Mouse (Mus musculus) heart, adult 9 months (tissue): ENCODE results near the gene Ugt1a7c.

Experiments used
- DNase-seq, 2 experiments: peaks; one replicate each; pipeline ENCODE4 v3.0.0; 2022; ENCODE audit warnings: low spot score in 2 of 2

Gene Ugt1a7c

GRCm38 (mm10) chr1:88237311-88237710 lies 142.4 kb downstream of the Ugt1a7c start:
- no peak for DNase-seq

GRCm38 (mm10) chr1:88238771-88239170 lies 143.9 kb downstream of the Ugt1a7c start:
- DNase-seq, result no peak

- DNase-seq, result no peak
Observed at GRCm38 (mm10) chr1:88240072-88240471, 145.2 kb downstream of the Ugt1a7c start.

GRCm38 (mm10) chr1:88240579-88240978 lies 145.7 kb downstream of the Ugt1a7c start:
- no peak for DNase-seq

GRCm38 (mm10) chr1:88243861-88244260 lies 149.0 kb downstream of the Ugt1a7c start:
- no peak for DNase-seq

GRCm38 (mm10) chr1:88245881-88246280 lies 151.0 kb downstream of the Ugt1a7c start:
- DNase-seq, result no peak

GRCm38 (mm10) chr1:88246386-88246785 lies 151.5 kb downstream of the Ugt1a7c start:
- no peak for DNase-seq

GRCm38 (mm10) chr1:88247660-88248059 lies 152.8 kb downstream of the Ugt1a7c start:
- DNase-seq, result no peak

GRCm38 (mm10) chr1:88248658-88249057 lies 153.8 kb downstream of the Ugt1a7c start:
- no peak for DNase-seq

GRCm38 (mm10) chr1:88249596-88249995 lies 154.7 kb downstream of the Ugt1a7c start:
- DNase-seq, result no peak

GRCm38 (mm10) chr1:88250023-88250422 lies 155.2 kb downstream of the Ugt1a7c start:
- no peak for DNase-seq

- DNase-seq, result no peak
Observed at GRCm38 (mm10) chr1:88253106-88253505, 158.2 kb downstream of the Ugt1a7c start.

GRCm38 (mm10) chr1:88253540-88253939 lies 158.7 kb downstream of the Ugt1a7c start:
- DNase-seq, result no peak

- DNase-seq, result no peak
Observed at GRCm38 (mm10) chr1:88254793-88255465, 160.1 kb downstream of the Ugt1a7c start.

GRCm38 (mm10) chr1:88255466-88255857 lies 160.6 kb downstream of the Ugt1a7c start:
- no peak for DNase-seq

GRCm38 (mm10) chr1:88255989-88256754 lies 161.3 kb downstream of the Ugt1a7c start:
- no peak for DNase-seq

GRCm38 (mm10) chr1:88256886-88257663 lies 162.2 kb downstream of the Ugt1a7c start:
- DNase-seq, result no peak

GRCm38 (mm10) chr1:88257681-88258080 lies 162.8 kb downstream of the Ugt1a7c start:
- DNase-seq, result no peak

GRCm38 (mm10) chr1:88258361-88258760 lies 163.5 kb downstream of the Ugt1a7c start:
- no peak for DNase-seq

- DNase-seq, result no peak
Observed at GRCm38 (mm10) chr1:88258881-88259642, 164.2 kb downstream of the Ugt1a7c start.

GRCm38 (mm10) chr1:88259643-88260024 lies 164.8 kb downstream of the Ugt1a7c start:
- no peak for DNase-seq

- DNase-seq, result no peak
Observed at GRCm38 (mm10) chr1:88260114-88260513, 165.3 kb downstream of the Ugt1a7c start.
